Mouse (Mus musculus) ES-Bruce4 (cell line): Measurements from ENCODE around the gene Mccc1.

Experiments used
- CTCF ChIP-seq: IDR thresholded peaks from one replicate; pipeline ENCODE4 v1.8.1; 2011; ENCODE audit warnings: low read depth, low read length
- EP300 ChIP-seq: IDR thresholded peaks from 2 replicates; pipeline ENCODE4 v1.6.1; 2011; ENCODE audit warnings: low read depth, low read length; ENCODE audit not compliant: insufficient read depth
- POLR2A ChIP-seq: IDR thresholded peaks from one replicate; pipeline ENCODE4 v1.8.1; 2011; ENCODE audit warnings: low read length; ENCODE audit not compliant: insufficient read depth

- TF ChIP-seq CTCF: no peak
- no peak for TF ChIP-seq POLR2A
- no peak for TF ChIP-seq EP300
These were observed 45.4 kb downstream of the Mccc1 start for GRCm38 (mm10) chr3:35954901-35955575.
